Mouse (Mus musculus): ENCODE results near the gene Ccdc73. TPM values are rescaled to one million over a fixed set of nuclear protein-coding genes. Genes with fewer than 3 reads are reported as not detected.

Ccdc73 gene
- polyA plus RNA-seq, 1 experiment from 2014 or later, result 7.7 TPM

Other genes starting within 250 kb of the Ccdc73 start
- 40.6 and 43.3 TPM in 2 replicates for gene Tcp11l1, start 155.6 kb upstream of the Ccdc73 start, polyA plus RNA-seq (2015; fragmentation: Nextera tagmentation; extraction: Ambion mirVana)
- not detected in 2 replicates for gene Pin1rt1, start 151.4 kb upstream of the Ccdc73 start, polyA plus RNA-seq (2015; fragmentation: Nextera tagmentation; extraction: Ambion mirVana)
- 22.8 and 24.6 TPM in 2 replicates for gene Depdc7, start 124.9 kb upstream of the Ccdc73 start, polyA plus RNA-seq (2015; fragmentation: Nextera tagmentation; extraction: Ambion mirVana)
- 10.4 and 10.8 TPM in 2 replicates for gene Qser1, start 51.0 kb upstream of the Ccdc73 start, polyA plus RNA-seq (2015; fragmentation: Nextera tagmentation; extraction: Ambion mirVana)
- gene Prrg4, start 17.9 kb upstream of the Ccdc73 start, polyA plus RNA-seq (2015; fragmentation: Nextera tagmentation; extraction: Ambion mirVana), result 2.0 and 2.6 TPM in 2 replicates
- 338 and 372 TPM in 2 replicates for gene Eif3m, start 149.3 kb downstream of the Ccdc73 start, polyA plus RNA-seq (2015; fragmentation: Nextera tagmentation; extraction: Ambion mirVana)
- gene Gm11060, start 224.2 kb downstream of the Ccdc73 start, polyA plus RNA-seq (2015; fragmentation: Nextera tagmentation; extraction: Ambion mirVana), result not detected in 2 replicates